In genomic region chr14:71967646-71968045, GRCm38 (mm10) we compare ENCODE assay signal across 23 mouse cellular contexts.
DNase-seq lines count a peak whose midpoint lies in the region; ATAC-seq lines count a peak whose summit lies in the region.
"Had no signal": no experiment of that assay in that cellular context is flagged by ENCODE, and none has a peak within 500 bp of the region (broad histone marks: within the 10 kb centered on the region; RNA-seq: fewer than 3 reads in every experiment).

No protein-coding gene starts in this region.

- no peaks in the 10 kb centered on the region for H3K9me3 ChIP-seq in forebrain, embryonic 10.5 days
- no peaks in the 10 kb centered on the region for H3K9me3 ChIP-seq in forebrain, embryonic 13.5 days (replicated peaks)
- H3K9me3 ChIP-seq: forebrain, embryonic 15.5 days; heart, embryonic 15.5 days; limb, embryonic 10.5 days; megakaryocyte, embryonic 14.5 days; midbrain, embryonic 13.5 days had no signal

- H3K36me3 ChIP-seq in forebrain, embryonic 10.5 days (replicated peaks) = no peaks in the 10 kb centered on the region
- H3K36me3 ChIP-seq in forebrain, embryonic 13.5 days (ENCODE audit: poor library complexity, severe bottlenecking) = no peaks in the 10 kb centered on the region
- H3K36me3 ChIP-seq: forebrain, embryonic 15.5 days; heart, embryonic 15.5 days; limb, embryonic 10.5 days; midbrain, embryonic 13.5 days had no signal

- no peak overlapping the region for H3K4me3 ChIP-seq in forebrain, embryonic 10.5 days
- no peak overlapping the region for H3K4me3 ChIP-seq in forebrain, embryonic 13.5 days
- H3K4me3 ChIP-seq: forebrain, embryonic 15.5 days; heart, embryonic 15.5 days; layer of hippocampus, adult 2 months; limb, embryonic 10.5 days; megakaryocyte, embryonic 14.5 days; midbrain, embryonic 13.5 days had no signal

- H3K4me2 ChIP-seq in forebrain, embryonic 13.5 days = no peak overlapping the region
- H3K4me2 ChIP-seq: forebrain, embryonic 15.5 days; heart, embryonic 15.5 days; midbrain, embryonic 13.5 days had no signal

- no peak for ATAC-seq in forebrain, embryonic 13.5 days
- ATAC-seq: CD4-positive, CD25-positive, alpha-beta regulatory T cell, adult 4 months; forebrain, embryonic 15.5 days; hindbrain, postnatal 0 days; liver, postnatal 0 days; midbrain, embryonic 13.5 days had no signal

- H3K27me3 ChIP-seq in forebrain, embryonic 10.5 days (ENCODE audit: poor library complexity, severe bottlenecking) = peaks cover 18% of the 10 kb centered on the region
- peaks cover 20% of the 10 kb centered on the region; the same call in 1 of the 2 replicates for H3K27me3 ChIP-seq in forebrain, embryonic 13.5 days
- H3K27me3 ChIP-seq: forebrain, embryonic 15.5 days; heart, embryonic 15.5 days; megakaryocyte, embryonic 14.5 days; midbrain, embryonic 13.5 days had no signal

- H3K27ac ChIP-seq in forebrain, embryonic 10.5 days = no peak overlapping the region
- H3K27ac ChIP-seq in forebrain, embryonic 13.5 days = no peak overlapping the region
- H3K27ac ChIP-seq: forebrain, embryonic 15.5 days; heart, embryonic 15.5 days; hindbrain, postnatal 0 days; layer of hippocampus, adult 2 months; limb, embryonic 10.5 days; midbrain, embryonic 13.5 days had no signal

- peaks cover 26% of the 10 kb centered on the region for H3K4me1 ChIP-seq in forebrain, embryonic 10.5 days
- H3K4me1 ChIP-seq in forebrain, embryonic 13.5 days = peaks cover 15% of the 10 kb centered on the region
- H3K4me1 ChIP-seq: heart, embryonic 15.5 days; limb, embryonic 10.5 days; megakaryocyte, embryonic 14.5 days had no signal

- WGBS in forebrain, embryonic 10.5 days = 54% methylated on average over 6 of the region's 6 CpGs
- 23% methylated on average over 6 of the region's 6 CpGs for WGBS in forebrain, embryonic 13.5 days

- peak; percentile 16 for DNase-seq in forebrain, embryonic 10.5 days (ENCODE audit: extremely low spot score, low spot score)
- DNase-seq in kidney, postnatal 10 days = peak; percentile 42
- DNase-seq in kidney, adult 8-10 months = no peak
- DNase-seq in retina, postnatal 1 day = peak; percentile 9
- no peak for DNase-seq in retina, embryonic 14.5 days (ENCODE audit: low spot score)
- no peak for DNase-seq in cerebellum, adult 8-10 months
- DNase-seq: adrenal gland, adult 2 months; cerebellum, adult 18-20 months; cerebellum, postnatal 25 days; embryo, embryonic 11 days; liver, postnatal 0 days; right cerebral cortex, postnatal 14 days; spleen, adult 18-20 months; thymus, postnatal 14 days had no signal

- no peak overlapping the region for H3K9ac ChIP-seq in forebrain, embryonic 13.5 days
- H3K9ac ChIP-seq: forebrain, embryonic 15.5 days; heart, embryonic 15.5 days; liver, postnatal 0 days; midbrain, embryonic 13.5 days had no signal

Comparison
In these comparisons a context has a peak if more than half of its experiments do, and no peak if none do; other contexts are left out.
1. DNase-seq: peak in forebrain, embryonic 10.5 days (single experiment), kidney, postnatal 10 days (single experiment) and retina, postnatal 1 day (single experiment); none in kidney, adult 8-10 months (0 of 2), retina, embryonic 14.5 days (single experiment) and cerebellum, adult 8-10 months (single experiment).